Mouse (Mus musculus): ENCODE data around the gene Hspg2.

GRCm38 (mm10) chr4:137469081-137469844 is 694 bp downstream of the Hspg2 start:
- no peak for TF ChIP-seq CTCF (conservative IDR thresholded peaks at IDR 0.05; ENCODE audit: insufficient read depth, insufficient read length, low read depth, low read length)
- TF ChIP-seq POLR2A (IDR thresholded peaks at IDR 0.05; ENCODE audit: low read depth, low read length) = no peak
